Mouse (Mus musculus): Measurements from ENCODE around the gene Chil1.

Gene Chil1

DNA sequence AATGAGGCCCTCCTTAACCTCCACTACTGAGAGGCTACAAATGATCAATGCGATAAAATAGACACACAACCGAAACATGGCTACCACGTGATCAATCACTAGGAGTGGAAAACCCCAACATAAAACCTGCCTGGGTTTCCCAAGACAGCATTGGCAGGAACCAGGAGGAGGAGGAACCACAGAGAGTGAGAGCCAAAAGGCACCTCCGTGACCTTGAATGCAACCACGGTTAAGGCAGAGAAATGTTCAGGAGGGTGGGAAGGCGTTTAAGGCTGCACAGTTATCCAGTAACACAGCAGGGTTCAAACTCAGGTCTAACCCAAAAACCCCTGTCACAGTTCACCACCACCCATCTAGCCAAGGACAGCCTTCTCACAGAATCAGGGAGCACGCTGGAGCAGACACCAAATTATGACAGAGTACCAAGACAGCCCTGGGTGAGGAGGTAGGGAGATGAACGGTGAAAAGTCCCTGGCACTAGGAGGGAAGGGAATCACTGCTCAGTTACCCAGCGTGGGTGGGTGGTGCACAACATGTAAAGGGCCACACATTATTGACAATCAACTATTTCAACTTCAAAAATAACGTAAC lies 48.8 kb downstream of the Chil1 start:
- no peak for DNase-seq (ENCODE audit: low spot score in 2 of 2)

DNA sequence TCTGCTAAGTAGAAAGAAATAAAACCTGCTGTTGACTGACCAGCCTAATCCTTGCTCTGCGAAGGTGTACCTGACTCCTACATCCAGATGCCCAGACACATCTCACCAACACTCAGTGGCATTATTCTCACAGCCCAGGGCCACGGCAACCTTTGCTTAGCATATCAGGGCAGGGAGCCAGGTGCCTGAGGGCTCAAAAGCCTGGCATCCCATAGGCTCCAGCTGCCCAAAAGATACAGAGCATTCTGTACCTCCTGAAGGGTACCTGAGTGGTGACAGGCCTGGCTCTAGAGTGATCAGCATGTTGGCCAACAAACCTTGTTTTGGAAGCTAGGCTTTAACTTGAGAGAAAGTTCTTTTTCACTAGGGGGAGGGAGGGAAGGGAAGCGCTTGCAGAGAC lies 49.3 kb downstream of the Chil1 start:
- no peak for DNase-seq (ENCODE audit: low spot score in 2 of 2)

- DNase-seq (ENCODE audit: low spot score in 2 of 2): no peak
Measured at GRCm38 (mm10) chr1:134231681-134232080, 49.7 kb downstream of the Chil1 start.

- no peak for DNase-seq (ENCODE audit: low spot score in 2 of 2)
Measured at GRCm38 (mm10) chr1:134232326-134232725, 50.4 kb downstream of the Chil1 start.

GRCm38 (mm10) chr1:134232778-134233531 lies 51.0 kb downstream of the Chil1 start:
- DNase-seq (ENCODE audit: low spot score in 2 of 2): no peak

DNA sequence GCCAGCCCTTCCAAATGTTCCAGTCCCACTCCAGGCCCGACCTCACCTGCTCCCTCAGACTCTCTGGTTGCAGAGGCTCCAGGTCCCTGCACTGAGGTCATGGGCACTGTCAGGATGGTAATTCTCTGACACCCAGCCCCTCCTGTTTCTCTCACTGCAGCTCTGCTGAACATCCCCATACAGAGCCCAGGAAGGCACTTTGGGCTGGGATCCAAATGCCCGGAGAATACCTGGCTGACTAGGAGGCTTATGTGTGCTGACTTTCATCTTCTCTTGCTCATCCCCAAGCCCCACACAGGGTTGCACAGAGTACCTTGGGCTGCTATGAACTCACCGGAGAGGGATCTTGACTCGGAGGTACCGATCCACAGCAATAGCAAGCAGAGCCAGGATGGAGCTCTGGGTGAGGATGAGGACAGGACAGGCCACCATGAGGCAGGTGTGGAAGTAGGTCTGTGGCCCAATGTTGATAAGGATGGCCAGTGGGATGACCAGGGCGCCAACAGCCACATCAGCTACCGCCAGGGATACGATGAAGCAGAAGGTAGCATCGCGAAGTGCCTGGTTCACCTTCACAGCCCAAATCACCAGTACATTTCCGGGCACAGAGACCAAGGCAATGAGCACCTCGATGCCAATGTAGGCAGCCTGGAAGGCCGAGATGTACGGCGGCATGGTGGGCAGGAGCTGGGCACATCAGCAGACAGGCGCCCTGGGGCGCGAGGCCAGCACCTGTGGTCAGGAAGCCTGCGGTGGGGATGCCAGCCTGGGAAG lies 51.9 kb downstream of the Chil1 start:
- DNase-seq (ENCODE audit: low spot score in 2 of 2): no peak

GRCm38 (mm10) chr1:134234455-134235390 lies 52.7 kb downstream of the Chil1 start:
- no peak for DNase-seq (ENCODE audit: low spot score in 2 of 2)

DNA sequence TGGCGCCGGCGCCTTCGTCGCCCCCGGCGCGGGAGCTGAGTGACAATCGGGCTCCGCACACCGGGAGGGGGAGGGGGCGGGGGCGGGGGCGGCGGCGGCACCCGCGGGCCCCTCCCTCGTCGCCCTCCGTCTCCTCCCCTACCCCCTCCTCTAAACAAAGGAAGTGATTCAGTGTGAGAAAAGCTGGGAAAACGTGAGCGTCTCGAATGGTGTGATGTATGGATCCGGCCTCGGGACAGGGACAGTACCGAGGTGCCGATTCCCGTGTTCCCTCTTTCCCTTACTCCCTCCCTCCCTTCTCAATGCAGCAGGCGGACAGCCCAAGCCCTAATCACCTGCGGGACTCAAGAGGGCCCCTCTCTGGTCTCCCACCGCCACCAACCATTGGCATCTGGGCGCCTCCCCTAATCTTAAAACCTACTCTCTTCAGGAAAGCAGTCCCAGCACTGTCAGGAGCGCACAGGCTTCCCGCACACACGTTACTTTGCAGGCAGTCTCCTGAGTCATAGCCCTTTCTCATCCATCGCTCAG lies 53.5 kb downstream of the Chil1 start, which contains the start of gene Adora1:
Gene Adora1 (minus strand): TSS at position 41 of the 531 bp plus-strand sequence.
- no peak for DNase-seq (ENCODE audit: low spot score in 2 of 2)

DNA sequence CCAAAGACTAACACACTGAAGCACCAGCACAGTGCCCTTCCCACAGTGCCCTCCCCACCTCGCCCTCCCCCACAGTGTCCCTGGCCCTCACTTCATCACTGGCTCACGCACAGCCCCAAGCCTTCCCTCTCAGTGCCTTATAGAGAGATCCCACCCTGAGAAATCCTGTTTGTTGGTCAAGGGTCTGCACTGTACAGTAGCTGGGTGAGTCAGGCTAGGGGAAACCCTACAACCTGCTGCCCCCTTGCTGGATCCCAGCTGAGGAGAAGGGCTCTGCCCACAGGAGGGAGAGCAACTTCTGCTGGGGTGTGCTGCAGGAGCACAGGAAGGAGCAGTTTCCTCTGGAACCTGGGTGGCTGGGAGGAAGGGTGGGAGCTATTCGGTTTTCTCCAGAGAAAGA lies 54.2 kb downstream of the Chil1 start:
- DNase-seq (ENCODE audit: low spot score in 2 of 2): no peak

GRCm38 (mm10) chr1:134237438-134237837 lies 55.5 kb downstream of the Chil1 start:
- no peak for DNase-seq (ENCODE audit: low spot score in 2 of 2)

Data from natural killer cell, adult 2 months (primary cell).